Mouse (Mus musculus) liver, postnatal 0 days (tissue): ENCODE measurements at regions not wholly inside any gene's neighbourhood (a gene's known extent, or its start where the extent isn't known, plus 50 kb on each side); places are given as distances from the start of the nearest gene placed in this dataset.

ENCODE experiments used
- ATAC-seq: fragments of 200-750 bp; cut with Nextera tagmentation; 2 replicates; pipeline ENCODE4 v1.8.0; 2017; ENCODE audit warnings: mild to moderate bottlenecking, moderate library complexity
- DNase-seq: peaks from one replicate; pipeline ENCODE4 v3.0.0-alpha.2; 2016
- H3K27ac ChIP-seq: fragments of 300-500 bp; sonication (generic); 2 replicates; pipeline ENCODE4 v1.5.1; 2014; ENCODE audit warnings: antibody characterized with exemption, moderate library complexity, mild to moderate bottlenecking, low read depth
- H3K27me3 ChIP-seq: fragments of 300-500 bp; sonication (generic); 2 replicates; pipeline ENCODE4 v1.6.1; 2014; ENCODE audit warnings: low read length, control low read depth, mixed read lengths; ENCODE audit not compliant: insufficient read depth
- H3K36me3 ChIP-seq: fragments of 300-500 bp; sonication (generic); replicated peaks from 2 replicates; pipeline ENCODE4 v1.6.1; 2014; ENCODE audit warnings: mild to moderate bottlenecking, control low read depth, low read length, moderate library complexity, mixed read lengths; ENCODE audit not compliant: insufficient read depth
- H3K4me1 ChIP-seq: fragments of 300-500 bp; sonication (generic); 2 replicates; pipeline ENCODE4 v1.6.1; 2014; ENCODE audit warnings: antibody characterized with exemption, mild to moderate bottlenecking, control low read depth; ENCODE audit not compliant: insufficient read depth
- H3K4me2 ChIP-seq: fragments of 300-500 bp; sonication (generic); 2 replicates; pipeline ENCODE4 v1.6.1; 2014; ENCODE audit warnings: low read depth, mild to moderate bottlenecking, low read length, moderate library complexity, mixed read lengths
- H3K4me3 ChIP-seq: fragments of 300-500 bp; sonication (generic); 2 replicates; pipeline ENCODE4 v1.5.1; 2014; ENCODE audit warnings: low read depth, low read length
- H3K9ac ChIP-seq: fragments of 300-500 bp; sonication (generic); replicated peaks from 2 replicates; pipeline ENCODE4 v1.6.1; 2014; ENCODE audit warnings: mild to moderate bottlenecking, moderate library complexity
- H3K9me3 ChIP-seq: fragments of 300-500 bp; sonication (generic); 2 replicates; pipeline ENCODE4 v1.6.1; 2016; ENCODE audit warnings: mild to moderate bottlenecking, control low read depth, low read length, mixed read lengths
- CTCF ChIP-seq: sonication (generic); IDR thresholded peaks from 2 replicates; pipeline ENCODE4 v1.5.1; 2016; ENCODE audit warnings: antibody characterized with exemption, low read depth
- EP300 ChIP-seq: IDR thresholded peaks from 2 replicates; pipeline ENCODE4 v1.6.1; 2016; ENCODE audit warnings: antibody characterized with exemption, low read depth, mild to moderate bottlenecking
- WGBS: fragments of 180-500 bp; shearing (Covaris S2); extraction: QIAGEN DNeasy Blood & Tissue Kit; methylation state at CpG from one replicate; pipeline ENCODE4 v1.1.7; 2014; ENCODE audit not compliant: insufficient replicate concordance; 5-methylcytosine and 5-hydroxymethylcytosine counted together

DNA sequence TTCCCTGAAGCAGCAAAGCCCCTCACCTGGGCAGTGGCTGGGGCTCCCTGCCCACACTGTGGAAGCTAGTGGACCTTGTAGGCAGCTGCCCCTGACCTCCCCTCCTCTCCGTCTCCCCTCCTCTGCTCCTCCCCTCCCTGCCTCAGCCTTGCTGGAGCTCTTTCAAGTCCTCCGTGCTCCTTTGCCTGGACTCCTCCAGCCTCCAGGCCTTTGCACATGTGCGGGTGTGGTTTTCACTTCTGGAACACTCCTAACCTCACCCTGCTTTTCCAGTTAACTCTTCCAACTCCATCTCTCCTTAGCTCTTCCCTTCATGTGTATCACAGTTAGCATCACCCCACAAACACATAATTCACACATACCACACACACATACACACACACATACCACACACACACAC, 89.9 kb downstream of the 1700001O22Rik start:
- Histone ChIP-seq H3K27ac (no peak overlapping the region), H3K4me1 (peaks cover 34% of the 10 kb centered on the region), H3K4me3 (no peak overlapping the region), H3K9me3 (no peaks in the 10 kb centered on the region), H3K27me3 (peaks cover 30% of the 10 kb centered on the region), H3K36me3 (no peaks in the 10 kb centered on the region), H3K4me2 (no peak overlapping the region), H3K9ac (no peak overlapping the region)
- TF ChIP-seq CTCF (no peak), EP300 (no peak)
- ATAC-seq = no peak
- DNase-seq = no peak
- 50% methylated on average over 3 of the region's 3 CpGs for WGBS

DNA sequence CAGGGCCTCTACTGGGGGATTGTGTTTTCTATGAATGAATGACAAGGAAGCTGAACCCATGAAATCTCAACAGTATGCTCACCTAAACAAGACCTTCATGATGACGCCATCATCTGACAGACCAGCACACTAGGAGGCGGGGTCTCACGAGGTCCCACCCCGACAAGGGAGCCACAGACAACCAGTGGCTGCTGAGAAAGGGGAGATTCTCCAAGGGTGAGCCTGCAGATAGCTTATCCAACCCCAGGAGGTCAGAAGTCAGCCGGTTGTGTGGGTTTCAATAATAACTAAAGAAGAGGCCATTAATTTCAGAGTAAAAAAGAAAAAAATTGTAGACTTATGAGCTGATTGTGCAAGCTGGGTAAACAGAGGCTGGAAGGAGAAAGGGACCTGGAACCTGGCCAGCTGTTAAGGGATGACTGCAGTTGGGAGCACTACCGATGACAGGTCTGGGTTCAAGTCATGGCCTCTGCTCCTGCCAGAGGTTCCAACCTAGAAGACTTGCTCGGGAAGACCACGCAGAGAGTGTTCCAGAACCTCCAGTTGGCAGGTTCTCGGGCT, 90.5 kb downstream of the 1700001O22Rik start:
- TF ChIP-seq EP300 = no peak
- no peak for TF ChIP-seq CTCF
- Histone ChIP-seq H3K9me3 (no peaks in the 10 kb centered on the region), H3K36me3 (no peaks in the 10 kb centered on the region), H3K9ac (no peak overlapping the region), H3K27me3 (peaks cover 30% of the 10 kb centered on the region), H3K27ac (peak overlapping the region; percentile 41; the same call in 1 of the 2 replicates), H3K4me1 (peaks cover 31% of the 10 kb centered on the region), H3K4me2 (no peak overlapping the region), H3K4me3 (no peak overlapping the region)
- ATAC-seq (no peak), DNase-seq (no peak)
- WGBS = 54% methylated on average over 9 of the region's 9 CpGs

DNA sequence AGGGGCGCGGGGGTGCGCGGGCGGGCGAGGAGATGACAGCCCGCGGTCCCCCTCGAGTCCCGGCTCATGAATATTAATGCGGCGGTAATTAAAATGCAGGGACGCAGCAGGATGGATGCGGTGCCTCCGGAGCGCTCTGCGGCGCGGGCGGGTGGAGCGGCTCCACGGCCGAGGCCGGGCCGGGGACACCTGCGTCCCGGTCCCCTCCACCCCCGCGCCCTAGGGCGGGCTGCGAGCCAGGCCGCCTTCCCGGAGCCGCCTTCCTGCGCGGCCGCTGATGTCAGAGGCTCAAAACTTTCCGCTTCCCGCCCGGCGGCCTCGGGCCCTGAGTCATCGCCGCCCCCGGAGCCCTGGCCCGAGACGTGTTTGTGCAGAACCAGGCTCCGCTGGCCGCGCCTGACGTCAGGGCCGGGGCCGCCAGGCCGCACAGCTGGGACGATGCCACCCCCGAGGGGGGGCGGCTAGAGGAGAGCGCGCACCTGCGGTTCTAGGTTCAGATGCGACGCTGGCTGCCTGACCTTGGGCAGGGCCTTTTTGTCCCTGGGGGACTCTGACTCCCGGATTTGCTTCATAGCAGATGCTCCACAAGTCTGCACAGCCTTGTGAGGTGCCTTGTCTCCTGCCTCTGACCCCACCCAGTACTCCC, 91.5 kb downstream of the 1700001O22Rik start:
- Histone ChIP-seq H3K4me2 (peak overlapping the region; percentile 76), H3K9ac (peak overlapping the region; percentile 61), H3K27ac (peak overlapping the region; percentile 41), H3K36me3 (no peaks in the 10 kb centered on the region), H3K27me3 (peaks cover 36% of the 10 kb centered on the region), H3K9me3 (no peaks in the 10 kb centered on the region), H3K4me3 (peak overlapping the region; percentile 50), H3K4me1 (peaks cover 28% of the 10 kb centered on the region)
- TF ChIP-seq CTCF = no peak
- no peak for TF ChIP-seq EP300
- WGBS = under 1% methylated on average over 29 of the region's 63 CpGs
- ATAC-seq (peak; percentile 80), DNase-seq (peak; percentile 82)

DNA sequence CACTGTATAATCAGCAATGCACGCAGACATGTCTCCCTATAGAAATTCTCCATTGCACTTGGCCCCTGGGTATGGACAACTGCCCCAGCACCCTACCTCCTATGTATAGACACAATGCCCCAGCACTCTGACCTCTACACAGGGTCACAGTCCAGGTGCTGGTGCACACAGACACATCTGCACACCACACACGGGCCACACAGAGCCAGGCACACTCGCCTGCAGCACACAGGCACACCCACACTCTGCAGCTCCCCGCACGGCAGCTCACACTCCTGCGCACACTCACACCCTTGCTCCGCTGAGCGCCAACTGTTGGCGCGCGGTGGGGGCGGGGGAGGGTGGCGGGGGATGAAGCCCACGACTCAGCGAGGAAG, 92.0 kb downstream of the 1700001O22Rik start:
- peak overlapping the region; percentile 50 for H3K4me3 ChIP-seq
- H3K9me3 ChIP-seq = no peaks in the 10 kb centered on the region
- peak overlapping the region; percentile 61 for H3K9ac ChIP-seq
- H3K4me2 ChIP-seq = peak overlapping the region; percentile 76
- peaks cover 23% of the 10 kb centered on the region for H3K4me1 ChIP-seq
- TF ChIP-seq EP300 = no peak
- no peak for TF ChIP-seq CTCF
- H3K27me3 ChIP-seq = peaks cover 34% of the 10 kb centered on the region
- peak overlapping the region; percentile 41 for H3K27ac ChIP-seq
- WGBS = 9% methylated on average over 12 of the region's 15 CpGs
- DNase-seq = no peak
- H3K36me3 ChIP-seq = no peaks in the 10 kb centered on the region
- ATAC-seq = peak; percentile 20

DNA sequence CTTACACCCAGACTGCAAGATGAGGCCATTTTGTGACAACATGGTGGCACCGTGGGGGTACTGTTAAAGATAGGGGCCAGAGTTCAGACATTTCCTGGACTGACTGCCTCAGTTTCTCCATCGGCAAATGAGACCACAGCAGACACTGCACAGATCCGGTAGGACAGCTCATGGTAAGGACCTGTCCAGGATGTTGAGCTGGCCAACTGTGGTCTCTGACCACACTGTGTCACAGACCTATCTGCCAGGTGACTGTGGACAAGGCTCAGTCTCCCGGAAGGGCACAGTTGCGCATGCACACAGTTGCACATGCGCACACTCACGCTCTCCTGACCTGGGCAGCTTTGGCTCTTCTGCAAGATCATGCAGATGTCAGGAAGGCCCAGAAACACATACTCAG, 92.6 kb downstream of the 1700001O22Rik start:
- ATAC-seq = no peak
- DNase-seq = no peak
- Histone ChIP-seq H3K4me3 (no peak overlapping the region), H3K9ac (no peak overlapping the region), H3K27me3 (peaks cover 33% of the 10 kb centered on the region), H3K36me3 (no peaks in the 10 kb centered on the region), H3K4me2 (no peak overlapping the region), H3K9me3 (no peaks in the 10 kb centered on the region), H3K27ac (no peak overlapping the region), H3K4me1 (peaks cover 22% of the 10 kb centered on the region)
- TF ChIP-seq EP300 (no peak), CTCF (no peak)
- WGBS = 86% methylated on average over 7 of the region's 7 CpGs

DNA sequence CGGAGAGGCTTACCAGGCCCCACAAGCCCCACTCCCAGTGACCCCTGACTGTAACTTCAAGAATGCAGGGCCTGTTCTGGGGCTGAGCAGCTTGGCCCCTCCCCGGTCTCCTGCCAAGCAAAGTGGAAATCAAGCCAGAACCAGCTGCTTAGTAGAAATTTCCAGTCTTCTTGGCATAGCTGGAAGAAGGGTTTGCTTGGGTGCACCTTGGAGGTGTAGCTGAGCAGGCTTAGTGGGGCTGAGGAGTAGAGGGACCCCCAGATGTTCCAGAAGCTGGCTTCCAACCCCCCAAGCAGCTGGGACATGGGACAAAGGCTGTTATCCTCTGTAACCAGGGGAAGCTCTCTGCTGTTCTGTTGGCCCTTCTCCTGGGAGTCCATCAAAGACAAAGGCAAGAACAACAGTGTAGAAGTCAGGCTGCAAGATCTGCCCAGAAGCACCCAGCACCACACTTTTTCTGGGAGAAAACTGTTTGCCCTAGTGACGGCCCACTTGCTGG, 94.0 kb downstream of the 1700001O22Rik start:
- ATAC-seq = no peak
- H3K27ac ChIP-seq = peak overlapping the region; percentile 88
- H3K27me3 ChIP-seq = peaks cover 30% of the 10 kb centered on the region
- H3K4me3 ChIP-seq = no peak overlapping the region
- no peak overlapping the region for H3K4me2 ChIP-seq
- H3K4me1 ChIP-seq = peaks cover 22% of the 10 kb centered on the region
- WGBS = 81% methylated on average over 3 of the region's 3 CpGs
- no peaks in the 10 kb centered on the region for H3K36me3 ChIP-seq
- H3K9ac ChIP-seq = no peak overlapping the region
- no peaks in the 10 kb centered on the region for H3K9me3 ChIP-seq
- no peak for DNase-seq
- no peak for TF ChIP-seq EP300
- no peak for TF ChIP-seq CTCF
